Mouse (Mus musculus) spleen, postnatal 36 days (tissue): ENCODE data around the gene Tbc1d1.

Experiments used
- DNase-seq, 2 experiments: peaks; one replicate each; pipeline ENCODE4 v3.0.0; 2022; ENCODE audit warnings: low spot score in 2 of 2, mixed read lengths in 1 of 2

Gene Tbc1d1

DNA sequence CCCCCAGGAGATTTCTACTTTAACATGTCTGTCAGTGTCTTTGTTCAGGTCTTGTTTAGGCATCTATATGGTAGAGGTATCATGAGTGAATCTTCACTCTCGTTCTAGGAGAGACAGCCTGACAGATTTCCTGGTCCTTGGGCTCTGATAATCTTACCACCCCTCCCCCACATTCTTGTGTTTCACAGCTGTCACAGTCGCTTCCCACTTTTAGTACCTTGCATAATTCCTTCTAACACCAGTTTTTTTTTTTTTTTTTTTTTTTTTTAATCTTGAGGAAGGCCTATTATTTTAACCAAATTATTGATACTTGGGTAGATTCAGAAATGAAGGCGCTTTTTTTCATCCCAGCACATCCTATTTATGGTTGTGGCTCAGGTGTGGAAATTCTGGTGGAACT lies 81.6 kb downstream of the Tbc1d1 start:
- DNase-seq: no peak

DNA sequence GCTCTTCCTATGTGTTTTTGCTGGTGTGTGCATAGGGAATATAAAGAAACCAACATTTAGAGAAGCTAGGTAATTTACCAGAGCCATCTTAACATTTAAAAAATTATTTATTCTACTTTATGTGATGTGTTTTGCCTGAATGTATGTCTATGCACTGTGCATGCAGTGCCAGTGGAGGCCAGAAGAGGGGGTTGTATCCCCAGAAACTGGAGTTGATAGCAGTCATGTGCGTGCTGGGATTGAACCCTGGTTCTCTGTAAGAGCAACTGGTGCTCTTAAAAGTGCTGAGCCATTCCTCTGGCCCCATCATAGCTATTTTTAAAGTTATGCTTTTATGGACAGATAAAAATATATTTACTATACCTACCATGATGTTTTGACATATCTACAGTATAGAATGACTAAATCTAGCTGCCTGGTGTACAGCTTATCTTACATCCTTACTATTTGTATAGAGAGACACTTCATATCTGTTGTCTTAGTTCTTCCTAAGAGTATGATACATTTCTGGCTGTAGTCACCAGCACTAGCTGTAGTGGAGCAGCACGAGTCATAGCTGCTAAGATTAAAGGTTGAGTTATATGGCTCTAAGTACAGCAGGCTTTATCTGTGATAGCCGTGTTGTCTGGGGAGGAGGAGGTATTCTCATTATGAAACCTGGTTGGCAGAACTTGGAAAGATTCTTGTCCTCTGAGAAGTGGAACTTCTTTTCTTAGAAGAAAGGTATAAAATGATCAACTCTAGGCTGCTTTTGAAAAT lies 83.0 kb downstream of the Tbc1d1 start:
- DNase-seq: no peak

DNA sequence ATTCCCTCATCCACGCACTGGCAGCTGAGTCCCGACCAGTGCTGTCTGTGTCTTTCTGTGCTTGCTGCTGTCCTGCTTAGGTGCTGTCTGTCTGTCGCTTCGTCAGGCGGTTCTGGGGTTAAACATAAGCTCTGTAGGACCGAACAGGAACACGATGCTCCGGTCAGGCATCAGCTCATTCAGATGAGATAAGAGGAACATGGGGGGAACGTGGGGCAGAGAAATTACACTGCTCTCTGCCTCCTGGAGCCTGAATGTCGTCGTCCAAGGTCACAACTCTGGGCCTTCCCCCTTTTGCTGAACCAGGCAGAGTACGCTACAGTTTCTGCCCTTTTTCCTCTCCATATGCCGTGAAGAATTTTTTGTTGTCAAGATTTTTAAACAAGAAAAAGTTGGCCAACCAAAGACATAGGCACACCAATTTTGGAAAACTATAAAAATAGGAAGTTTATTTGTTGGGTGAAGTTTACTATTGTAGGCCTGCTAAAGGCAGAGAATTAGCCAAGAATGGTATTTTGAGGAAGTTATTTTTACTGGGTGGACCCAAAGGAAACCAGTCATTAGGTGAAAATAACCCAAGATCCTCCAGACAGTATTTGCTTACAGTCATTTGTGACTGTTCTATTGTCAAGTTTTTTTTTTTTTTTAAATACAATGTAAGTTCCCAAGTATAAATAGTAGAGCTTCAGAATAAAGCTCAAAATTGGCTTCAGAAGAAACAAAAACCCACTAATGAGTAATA lies 85.0 kb downstream of the Tbc1d1 start:
- DNase-seq: peak; percentile 55 to 60

DNA sequence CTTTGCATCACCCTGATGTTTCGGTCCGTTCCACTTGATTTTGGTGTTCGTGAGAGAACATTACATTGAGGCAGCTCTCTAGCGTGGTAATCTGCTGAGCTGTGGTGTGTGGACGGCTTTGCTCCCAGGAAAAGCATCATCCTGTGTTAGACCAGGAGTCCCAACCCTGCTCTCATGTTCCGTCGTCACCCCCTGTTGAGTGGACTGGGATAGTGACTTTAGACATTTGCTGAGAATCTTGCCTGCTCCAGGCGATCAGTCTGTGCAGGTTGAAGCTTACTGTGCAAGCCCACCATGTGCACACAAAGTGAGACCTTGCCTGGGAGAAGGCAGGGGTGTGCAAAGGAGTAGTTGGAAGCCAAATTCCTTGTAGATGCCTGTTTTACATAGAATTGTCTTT lies 85.8 kb downstream of the Tbc1d1 start:
- DNase-seq: no peak

DNA sequence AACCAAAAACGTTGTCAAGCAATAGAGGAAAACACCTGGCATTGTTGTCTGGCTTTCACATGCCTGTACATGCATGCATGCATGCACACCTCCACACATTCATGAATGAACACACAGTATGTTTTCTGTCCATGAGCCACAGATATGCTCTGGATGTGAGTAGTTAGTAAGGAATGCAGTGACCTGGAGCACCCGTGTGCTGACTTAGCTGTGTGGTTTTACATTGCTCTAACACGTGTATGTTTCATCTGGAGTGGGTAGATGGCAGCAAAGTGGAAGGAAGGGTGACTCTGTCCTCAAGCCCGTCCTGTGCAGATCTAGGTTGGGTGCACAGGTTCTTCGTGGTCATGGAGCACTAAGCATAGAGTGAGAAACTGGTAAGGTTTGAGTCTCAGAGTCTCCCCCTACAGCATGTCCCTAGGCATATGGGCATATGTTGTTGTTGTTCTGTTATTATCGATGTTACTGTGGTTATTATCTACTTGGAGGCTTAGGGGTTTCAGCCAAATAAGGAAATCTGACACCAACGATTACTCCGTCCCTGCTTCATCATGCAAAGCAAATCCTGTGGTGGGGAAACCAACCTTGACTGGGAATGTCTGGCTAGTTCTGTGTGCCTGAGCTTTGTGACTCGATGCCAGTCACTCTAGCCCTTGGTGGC lies 86.8 kb downstream of the Tbc1d1 start:
- peak in 1 of 2 experiments; percentile 26 for DNase-seq

DNA sequence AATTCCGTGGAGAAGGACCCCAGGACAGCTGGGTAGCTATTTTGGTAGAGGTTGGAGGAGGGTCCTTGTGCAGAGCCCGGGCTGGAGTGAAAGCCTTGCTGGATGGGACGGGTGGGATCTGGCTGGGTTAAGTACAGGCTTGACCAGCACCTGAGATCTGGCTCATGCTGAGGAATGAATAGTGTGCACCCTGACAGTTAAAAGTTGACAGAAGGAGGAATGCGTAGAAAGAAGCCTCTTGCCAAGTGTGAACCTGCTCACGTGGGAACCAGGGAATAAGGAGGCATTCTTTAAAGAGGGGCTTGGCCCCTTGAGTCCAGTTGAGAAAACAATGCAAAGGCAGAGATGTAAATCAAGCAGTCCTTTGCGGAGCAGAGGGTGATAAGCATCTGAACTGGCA lies 87.6 kb downstream of the Tbc1d1 start:
- no peak for DNase-seq

DNA sequence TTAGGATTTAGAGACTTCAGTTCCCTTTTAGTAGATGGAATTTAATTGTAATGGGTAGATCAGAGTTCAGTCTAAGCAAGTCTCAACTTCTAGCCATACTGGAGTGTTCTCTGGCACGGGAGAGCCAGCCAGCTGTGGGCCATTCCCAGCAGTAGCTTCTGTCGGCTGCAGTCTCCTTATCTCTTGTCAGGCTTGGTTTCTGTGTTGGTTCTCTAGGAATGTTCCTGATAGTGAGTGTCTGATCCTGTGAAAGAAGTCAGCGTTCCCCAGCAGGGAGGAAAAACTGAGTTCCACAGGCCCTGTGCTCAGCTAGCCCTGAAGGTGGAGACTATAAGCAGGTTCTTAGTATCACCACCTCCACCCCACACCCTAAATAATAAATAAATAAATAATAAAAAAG lies 88.2 kb downstream of the Tbc1d1 start:
- no peak for DNase-seq

DNA sequence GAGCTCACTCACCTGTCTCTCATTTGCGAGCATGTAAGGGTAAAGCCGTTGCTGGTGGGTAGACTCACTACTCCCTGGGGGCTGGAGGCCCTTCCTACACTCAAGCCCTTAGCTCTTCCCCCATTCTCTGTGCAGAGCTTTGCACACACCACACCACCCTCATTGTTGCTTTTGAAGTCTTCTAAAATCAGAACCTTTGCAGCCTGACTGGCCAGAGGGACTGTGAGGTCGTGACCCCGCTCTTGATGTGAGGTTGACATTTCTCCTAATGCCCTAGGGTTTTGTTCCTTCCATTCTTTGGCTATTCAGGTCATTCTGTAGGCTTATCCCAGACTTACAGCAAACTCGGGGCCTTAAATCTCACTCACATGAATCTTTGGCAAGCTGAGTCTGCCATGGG lies 88.6 kb downstream of the Tbc1d1 start:
- no peak for DNase-seq

DNA sequence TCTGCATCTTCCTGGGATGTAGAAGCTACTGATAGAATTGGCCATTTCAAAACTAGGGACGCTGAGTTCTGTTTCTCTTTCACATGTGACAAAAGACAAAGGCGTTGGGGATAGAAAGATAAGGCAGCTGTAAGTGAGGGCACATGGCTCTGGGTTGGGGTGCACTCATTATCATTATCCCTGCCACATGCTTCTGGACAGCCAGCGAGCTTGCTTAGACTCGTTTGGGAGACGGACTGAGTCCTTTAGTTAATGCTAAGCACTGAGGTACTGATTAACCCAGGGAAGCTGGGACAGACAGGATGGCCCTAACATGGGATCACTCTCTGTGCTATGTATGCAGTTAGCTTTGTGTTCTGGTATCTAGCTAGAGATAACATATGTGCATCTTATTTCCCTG lies 95.3 kb downstream of the Tbc1d1 start:
- DNase-seq: no peak

DNA sequence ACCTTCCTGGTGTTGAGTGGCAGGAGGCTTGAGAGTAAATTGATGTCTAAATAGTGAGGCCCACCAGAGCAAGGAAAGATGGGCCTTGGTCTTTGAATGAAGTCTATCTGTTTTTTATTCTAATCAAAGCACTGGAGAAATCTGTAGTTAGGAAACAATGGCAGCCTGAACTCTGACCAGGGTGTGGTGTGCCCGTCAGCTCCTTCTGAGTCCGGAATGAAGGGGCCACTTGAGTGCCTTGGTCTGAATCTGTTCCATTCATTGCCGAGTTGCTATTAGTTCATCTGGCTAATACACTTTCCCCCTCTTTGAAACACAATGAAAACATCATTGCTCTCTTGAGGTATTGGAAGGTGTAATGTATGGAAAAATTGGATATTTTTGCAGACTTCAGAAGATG lies 98.2 kb downstream of the Tbc1d1 start:
- no peak for DNase-seq

DNA sequence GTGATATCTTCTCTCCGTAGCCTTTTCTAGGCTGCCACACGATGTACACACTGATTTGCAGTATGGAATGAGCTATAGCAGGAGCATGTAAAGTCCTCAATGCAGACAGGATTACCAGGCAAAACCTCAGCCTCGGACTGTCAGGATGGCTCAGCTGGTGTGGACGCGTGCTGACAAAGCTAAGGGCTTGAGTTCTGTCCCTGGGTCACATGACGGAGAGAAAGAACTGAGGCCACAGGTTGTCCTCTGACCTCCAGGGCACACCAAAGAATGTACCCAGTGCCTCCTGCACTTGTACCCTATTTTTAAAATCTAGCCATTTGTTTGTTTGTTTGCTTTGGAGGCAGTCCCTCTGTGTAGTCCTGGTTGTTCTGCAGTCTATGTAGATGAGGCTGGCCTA lies 98.9 kb downstream of the Tbc1d1 start:
- no peak for DNase-seq

DNA sequence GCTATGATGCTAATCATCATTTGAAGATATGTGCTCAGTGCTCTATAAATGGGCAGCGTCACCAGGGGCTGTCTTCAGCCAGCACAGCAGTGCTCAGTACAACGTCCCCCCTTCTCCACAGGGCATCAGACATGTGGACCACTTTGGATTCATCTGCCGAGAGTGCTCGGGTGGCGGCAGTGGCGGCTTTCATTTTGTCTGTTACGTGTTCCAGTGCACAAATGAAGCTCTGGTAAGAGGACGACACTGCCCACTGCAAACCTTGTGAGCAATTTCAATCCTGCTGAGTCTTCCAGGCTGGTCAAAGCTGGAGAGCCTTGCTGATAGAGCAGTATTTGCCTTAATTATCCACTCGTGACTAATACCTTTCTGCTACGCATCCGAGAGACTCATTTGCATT lies 107.2 kb downstream of the Tbc1d1 start:
- DNase-seq: no peak

DNA sequence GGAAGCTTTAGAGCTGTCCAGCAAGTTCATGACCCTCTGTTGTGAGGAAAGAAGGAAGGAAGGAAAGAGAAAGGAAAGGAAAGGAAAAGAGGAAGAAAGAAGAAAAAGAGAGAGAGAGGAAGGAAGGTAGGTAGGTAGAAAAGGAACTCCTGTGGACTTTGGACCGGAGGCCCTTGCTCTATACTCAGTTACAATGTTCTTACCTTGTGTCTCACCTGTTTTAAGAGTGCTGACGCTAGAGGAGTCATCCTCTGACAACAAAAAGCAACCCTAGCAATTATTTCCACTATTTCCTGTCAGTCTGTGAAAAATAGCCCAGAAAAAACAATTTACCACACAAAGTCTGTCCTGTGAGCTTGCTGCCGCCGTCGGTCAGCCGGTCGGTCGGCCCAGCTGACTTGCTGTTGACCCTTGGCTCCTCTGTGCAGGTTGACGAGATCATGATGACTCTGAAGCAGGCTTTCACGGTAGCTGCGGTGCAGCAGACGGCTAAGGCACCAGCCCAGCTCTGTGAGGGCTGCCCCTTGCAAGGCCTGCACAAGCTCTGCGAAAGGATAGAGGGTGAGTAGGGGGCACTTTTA lies 107.9 kb downstream of the Tbc1d1 start:
- no peak for DNase-seq

DNA sequence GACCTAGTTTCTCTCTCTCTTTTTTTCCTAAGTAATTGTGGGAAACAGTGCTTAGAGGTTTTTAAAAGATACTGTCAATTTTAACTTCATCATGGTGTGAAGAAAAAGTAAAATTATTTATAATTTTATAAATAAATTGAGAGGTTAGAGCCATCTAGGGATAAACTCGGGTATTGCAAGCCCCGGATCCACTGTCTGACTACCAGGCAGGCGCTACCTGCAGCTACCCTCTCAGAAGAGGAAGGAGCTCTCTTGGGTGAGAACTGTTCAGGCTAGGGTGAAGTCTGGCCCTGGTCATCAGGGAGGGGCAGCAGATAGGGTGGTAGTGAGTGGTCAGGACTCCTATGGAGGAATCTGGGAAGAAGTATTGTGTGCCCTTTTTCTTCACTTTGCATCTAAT lies 109.0 kb downstream of the Tbc1d1 start:
- DNase-seq: peak; percentile 29 to 48

DNA sequence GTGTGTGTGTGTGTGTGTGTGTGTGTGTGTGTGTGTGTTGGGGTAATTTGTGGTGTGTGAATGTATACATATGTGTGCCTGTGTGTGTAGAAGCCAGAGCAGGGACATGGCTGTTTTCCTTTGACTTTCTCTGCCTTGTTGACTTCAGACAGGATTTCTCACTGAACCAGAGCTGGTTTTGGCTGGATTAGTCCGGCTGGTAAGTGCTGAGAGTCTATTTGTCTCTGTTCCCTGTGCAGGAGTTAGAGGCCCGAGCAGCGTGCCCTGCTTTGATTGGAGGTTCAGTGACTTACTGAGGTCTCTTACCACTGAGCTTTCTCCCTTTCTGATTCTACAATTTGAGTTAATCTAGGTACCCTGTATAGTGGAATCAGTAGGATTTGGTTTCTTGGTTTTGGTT lies 109.8 kb downstream of the Tbc1d1 start:
- no peak for DNase-seq

DNA sequence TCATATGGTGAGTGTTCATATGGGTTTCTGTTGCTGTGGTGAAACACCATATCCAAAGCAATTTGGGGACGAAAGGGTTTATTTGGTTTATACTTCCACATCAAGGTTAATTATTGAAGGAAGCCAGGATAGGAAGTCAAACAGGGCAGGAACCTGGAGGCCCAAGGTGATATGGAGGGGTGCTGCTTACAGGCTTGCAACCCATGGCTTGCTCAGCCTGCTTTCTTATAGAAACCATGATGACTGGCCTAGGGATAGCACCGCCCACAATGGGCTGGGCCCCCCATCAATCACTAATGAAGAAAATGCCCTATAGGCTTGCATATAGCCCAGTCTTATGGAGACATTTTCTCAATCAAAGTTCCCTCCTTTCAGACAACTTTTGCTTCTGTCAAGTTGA lies 110.4 kb downstream of the Tbc1d1 start:
- no peak for DNase-seq

DNA sequence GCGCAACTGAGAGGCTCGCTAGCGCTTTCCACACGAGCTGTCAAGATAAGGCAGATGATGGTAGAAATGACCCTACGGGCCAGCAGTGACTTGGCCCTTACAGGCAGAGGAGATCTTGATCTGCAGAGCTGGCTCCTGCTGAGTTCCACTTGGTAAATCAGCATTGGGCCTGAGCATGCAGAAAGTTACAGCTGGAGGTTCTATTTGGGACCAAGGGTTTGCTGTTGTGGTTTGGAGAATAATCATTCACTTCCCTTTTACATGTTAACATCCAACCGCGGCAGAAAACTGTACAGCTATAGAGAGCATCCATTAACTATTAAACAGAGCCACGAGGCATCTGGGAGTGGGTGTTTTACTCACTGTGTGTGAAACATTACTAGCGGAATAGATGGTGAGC lies 111.2 kb downstream of the Tbc1d1 start:
- no peak for DNase-seq

DNA sequence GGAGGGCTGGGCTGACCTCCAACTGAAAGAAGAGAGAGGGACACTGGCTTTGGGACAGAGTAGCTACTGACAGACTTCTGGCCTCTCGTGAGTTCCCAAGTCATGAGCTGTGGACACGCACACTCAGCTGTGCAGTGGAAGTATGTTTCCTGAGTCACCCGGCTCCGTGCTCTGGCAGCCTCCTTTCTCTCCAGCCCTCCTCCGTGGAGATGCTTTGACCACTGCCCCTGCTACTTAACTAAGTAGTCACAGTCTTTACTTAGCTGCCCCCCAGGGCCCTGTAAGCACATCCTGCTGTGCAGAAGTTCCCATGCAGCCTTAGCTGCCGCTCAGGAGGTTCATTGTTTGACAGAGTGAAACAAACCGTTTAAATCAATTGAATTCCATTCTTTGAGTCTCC lies 113.6 kb downstream of the Tbc1d1 start:
- DNase-seq: no peak

DNA sequence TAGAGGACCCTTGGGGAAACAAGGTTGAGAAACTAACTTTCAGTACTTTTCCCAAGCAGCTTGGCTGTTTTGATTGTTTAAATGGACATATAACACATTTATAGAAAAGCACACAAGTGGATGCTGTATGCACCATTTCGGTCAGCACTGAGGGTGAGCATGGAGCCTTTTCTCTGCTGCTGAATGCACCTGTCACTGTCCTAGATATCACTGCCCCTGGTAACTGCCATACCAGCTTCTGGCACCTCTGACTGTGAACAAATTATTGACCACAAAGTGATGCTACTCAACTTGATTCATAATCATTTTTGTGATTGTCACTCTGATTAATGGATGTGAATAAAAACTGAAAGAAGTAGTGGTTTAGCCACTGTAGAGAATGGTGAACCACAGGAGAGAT lies 117.4 kb downstream of the Tbc1d1 start:
- no peak for DNase-seq

DNA sequence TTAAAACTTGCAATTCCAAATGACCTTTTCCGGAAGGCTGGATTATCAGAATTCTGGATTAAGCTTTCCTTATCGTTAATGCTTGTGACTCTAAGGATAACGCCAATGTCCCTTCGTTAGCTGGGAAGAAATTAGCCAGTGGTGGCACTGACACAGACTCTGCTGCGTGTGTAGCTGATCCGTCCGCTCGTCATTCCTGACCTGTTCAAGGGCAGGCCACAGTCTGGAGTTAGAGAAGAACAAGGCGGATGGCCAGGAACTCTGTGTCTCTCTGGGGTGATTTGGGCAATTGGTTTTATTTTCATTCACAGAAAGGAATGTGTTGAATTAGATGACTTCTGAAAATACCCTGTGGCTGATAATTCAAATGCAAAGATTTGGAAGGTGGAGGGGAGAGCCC lies 118.2 kb downstream of the Tbc1d1 start:
- DNase-seq: no peak

DNA sequence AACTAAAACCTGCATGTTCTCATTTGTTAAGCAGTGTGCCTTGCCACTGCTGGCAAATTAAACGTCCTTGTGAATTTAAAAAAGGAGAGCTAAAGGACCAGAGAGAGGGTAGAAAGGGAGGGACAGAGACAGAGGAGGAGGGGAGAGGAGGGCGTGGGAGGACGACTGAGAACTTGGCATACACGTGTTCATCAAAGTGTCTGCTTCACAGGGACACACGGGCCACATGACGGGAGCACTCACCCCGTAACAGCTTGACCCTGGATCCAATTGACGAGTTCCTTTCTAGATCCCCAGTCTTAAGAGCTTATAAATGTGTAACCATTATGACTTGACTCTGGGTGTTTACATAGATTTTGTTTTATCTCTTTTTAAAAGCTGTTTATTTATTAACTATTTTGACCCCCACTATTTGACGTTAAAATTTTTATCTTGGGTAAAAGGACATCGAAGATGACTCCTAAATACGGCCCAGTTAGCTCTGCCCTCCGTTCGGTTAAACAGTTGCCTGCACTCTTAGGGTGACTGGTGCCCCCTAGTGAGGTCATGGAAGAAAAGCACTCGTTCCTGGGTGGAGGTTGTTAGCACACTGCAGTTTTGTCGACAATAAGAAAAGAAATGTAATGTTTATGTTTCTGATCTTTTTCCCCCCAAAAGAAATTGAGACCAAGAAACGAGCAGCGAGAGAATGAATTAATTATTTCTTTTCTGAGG lies 118.8 kb downstream of the Tbc1d1 start:
- DNase-seq: peak; percentile 43 to 44

DNA sequence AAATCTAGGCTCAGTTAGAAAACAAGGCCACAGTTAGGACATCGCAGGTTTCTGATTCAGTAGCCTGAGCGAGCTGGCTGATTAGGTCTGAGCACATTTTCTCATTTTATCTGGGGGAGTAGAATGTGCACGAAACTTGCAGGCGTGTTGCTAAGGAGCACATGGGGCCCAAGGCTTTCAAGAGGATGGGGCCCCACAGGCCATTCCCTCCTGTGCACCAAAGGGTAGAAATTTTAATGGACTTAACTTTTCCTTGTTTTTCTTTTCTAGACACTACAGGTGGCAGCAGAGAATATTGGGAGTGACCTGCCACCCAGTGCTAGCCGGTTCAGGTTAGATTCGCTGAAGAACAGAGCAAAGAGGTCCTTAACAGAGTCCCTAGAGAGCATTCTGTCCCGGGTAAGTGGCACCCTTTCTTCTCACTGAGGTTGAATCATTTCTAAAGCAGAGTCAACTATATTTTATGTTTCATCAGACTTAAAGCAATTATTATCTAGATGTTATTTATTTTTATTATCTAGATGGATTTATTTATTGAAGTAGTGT lies 121.6 kb downstream of the Tbc1d1 start:
- no peak for DNase-seq
